Mouse (Mus musculus) liver (tissue): Measurements from ENCODE around the gene Cxcl2.
A peak's percentile ranks its signal among the peaks of the same experiment; 100 is the strongest.

Source experiments
- DNase-seq: peaks from one replicate; pipeline ENCODE4 v3.0.0-alpha.2; 2020; ENCODE audit warnings: mixed read lengths

Gene Cxcl2

GRCm38 (mm10) chr5:90903339-90904020, at the start of gene Cxcl2:
Gene Cxcl2 (plus strand): TSS chr5:90903871.
- DNase-seq, result no peak

- DNase-seq, result no peak
Measured at GRCm38 (mm10) chr5:90855308-90856230, 48.1 kb upstream of the Cxcl2 start.

- DNase-seq, result no peak
Measured at GRCm38 (mm10) chr5:90857463-90857862, 46.2 kb upstream of the Cxcl2 start.

- DNase-seq, result no peak
Measured at GRCm38 (mm10) chr5:90858429-90858828, 45.2 kb upstream of the Cxcl2 start.

- no peak for DNase-seq
Measured at GRCm38 (mm10) chr5:90859031-90859430, 44.6 kb upstream of the Cxcl2 start.

GRCm38 (mm10) chr5:90861876-90862375, 41.7 kb upstream of the Cxcl2 start:
- no peak for DNase-seq

GRCm38 (mm10) chr5:90866770-90867169, 36.9 kb upstream of the Cxcl2 start:
- no peak for DNase-seq

DNA sequence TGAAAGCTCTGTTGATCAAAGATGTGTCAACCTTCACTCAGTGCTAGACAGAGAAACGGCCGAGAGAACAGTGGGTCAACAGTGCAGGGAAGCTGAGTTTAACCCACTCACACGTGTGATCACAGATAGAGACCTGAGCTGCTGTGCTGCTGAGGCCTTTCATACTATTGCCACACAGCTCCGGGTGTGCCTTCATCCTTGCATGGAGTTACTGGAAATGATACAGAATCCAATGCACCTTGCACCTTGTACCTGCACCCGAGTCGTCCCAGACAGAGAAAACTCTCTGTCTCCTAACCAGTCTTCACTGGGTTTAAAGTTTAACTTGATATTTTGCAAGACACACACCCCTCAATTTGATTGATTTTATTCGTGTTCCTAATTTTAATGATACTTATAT, 31.3 kb upstream of the Cxcl2 start:
- DNase-seq, result no peak

DNA sequence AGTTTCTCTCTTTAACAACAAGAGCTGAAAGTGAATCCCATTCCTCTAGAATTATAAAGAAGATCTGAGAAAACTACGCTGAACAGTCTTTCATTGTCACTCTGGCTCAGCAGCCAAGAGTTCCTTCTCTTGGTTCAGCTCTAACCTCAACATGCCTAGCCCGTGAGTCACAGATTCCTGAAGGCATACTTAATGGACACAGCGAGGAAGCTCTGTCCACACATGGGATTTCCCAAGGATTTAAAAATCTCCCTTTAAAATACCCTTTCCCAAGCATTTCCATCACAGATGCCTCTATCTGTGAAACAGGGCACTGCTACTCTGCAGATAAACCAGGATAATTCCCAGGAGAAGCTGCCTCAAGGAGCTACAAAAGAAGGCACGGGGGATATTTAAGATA, 27.6 kb upstream of the Cxcl2 start:
- DNase-seq, result no peak

- DNase-seq, result no peak
Measured at GRCm38 (mm10) chr5:90876471-90877172, 27.0 kb upstream of the Cxcl2 start.

DNA sequence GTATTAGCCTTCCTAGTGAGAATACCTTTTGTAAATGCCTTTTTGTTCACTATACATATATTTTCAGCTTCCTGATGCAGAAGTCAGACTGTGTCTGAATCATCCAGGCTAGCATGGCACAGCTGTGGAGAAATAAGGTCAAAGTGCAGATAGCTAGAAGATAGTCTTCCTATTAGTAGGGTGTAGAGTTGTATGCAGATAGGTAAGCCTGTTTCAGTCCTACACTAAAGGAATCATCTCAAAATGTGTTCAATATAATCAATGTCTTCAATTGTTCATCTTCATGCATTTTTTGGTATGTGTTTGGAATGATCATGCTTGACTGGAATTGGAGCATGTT, 26.5 kb upstream of the Cxcl2 start:
- no peak for DNase-seq

- no peak for DNase-seq
Measured at GRCm38 (mm10) chr5:90879307-90880014, 24.2 kb upstream of the Cxcl2 start.

- DNase-seq, result no peak
Measured at GRCm38 (mm10) chr5:90880335-90880850, 23.3 kb upstream of the Cxcl2 start.

GRCm38 (mm10) chr5:90881021-90881420, 22.6 kb upstream of the Cxcl2 start:
- DNase-seq, result no peak

DNA sequence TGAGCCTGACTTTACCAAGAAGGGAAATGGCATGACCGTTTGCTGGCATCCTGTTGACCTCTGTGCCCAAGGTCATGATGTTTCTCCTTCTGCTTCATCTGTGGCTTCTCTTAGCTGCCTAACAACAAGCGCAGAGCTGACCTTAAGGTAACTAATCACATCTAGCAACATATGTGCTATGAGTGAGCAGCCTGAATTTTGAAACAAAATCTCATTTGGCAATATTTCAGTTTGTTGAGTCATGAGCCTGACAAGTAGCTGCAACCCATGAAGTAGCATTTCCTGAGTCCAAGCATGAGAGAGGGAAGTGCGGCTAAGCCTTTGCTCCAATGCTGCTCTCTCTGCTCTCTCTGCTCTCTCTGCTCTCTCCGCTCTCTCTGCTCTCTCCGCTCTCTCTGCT, 22.0 kb upstream of the Cxcl2 start:
- DNase-seq, result no peak

GRCm38 (mm10) chr5:90882146-90882545, 21.5 kb upstream of the Cxcl2 start:
- no peak for DNase-seq

- DNase-seq, result no peak
Measured at GRCm38 (mm10) chr5:90884628-90885242, 18.9 kb upstream of the Cxcl2 start.

GRCm38 (mm10) chr5:90888661-90889060, 15.0 kb upstream of the Cxcl2 start:
- no peak for DNase-seq

- DNase-seq, result peak; percentile 35
Measured at GRCm38 (mm10) chr5:90890519-90891463, 12.9 kb upstream of the Cxcl2 start, which contains the start of gene Cxcl1. Gene Cxcl1 (plus strand): TSS chr5:90891241.

DNA sequence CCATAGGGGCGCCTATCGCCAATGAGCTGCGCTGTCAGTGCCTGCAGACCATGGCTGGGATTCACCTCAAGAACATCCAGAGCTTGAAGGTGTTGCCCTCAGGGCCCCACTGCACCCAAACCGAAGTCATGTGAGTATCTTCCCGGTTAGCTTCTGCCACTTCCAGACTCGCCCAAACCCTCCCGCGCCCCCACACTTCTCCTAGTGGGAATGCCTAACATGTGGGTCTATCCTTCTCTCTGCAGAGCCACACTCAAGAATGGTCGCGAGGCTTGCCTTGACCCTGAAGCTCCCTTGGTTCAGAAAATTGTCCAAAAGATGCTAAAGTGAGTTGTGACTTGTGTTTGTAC, 12.2 kb upstream of the Cxcl2 start:
- no peak for DNase-seq

- DNase-seq, result no peak
Measured at GRCm38 (mm10) chr5:90894231-90894630, 9.4 kb upstream of the Cxcl2 start.
